Mouse (Mus musculus) bone marrow macrophage, adult 2 months (primary cell): ENCODE results near the gene Tldc2.

Experiments
- CTCF ChIP-seq: IDR thresholded peaks from 2 replicates; pipeline ENCODE4 v1.5.1; 2012; ENCODE audit warnings: low read depth, mild to moderate bottlenecking, low read length, moderate library complexity
- POLR2A ChIP-seq: IDR thresholded peaks from 2 replicates; pipeline ENCODE4 v1.6.1; 2012; ENCODE audit warnings: mild to moderate bottlenecking, low read depth, low read length, borderline replicate concordance

GRCm38 (mm10) chr2:157108236-157108635, 21.4 kb downstream of the Tldc2 start:
- TF ChIP-seq POLR2A: no peak
- no peak for TF ChIP-seq CTCF
